Mouse (Mus musculus) C2C12 (cell line): ENCODE data around the gene Slc23a4.

Experiments
- CEBPB ChIP-seq: IDR thresholded peaks from one replicate; pipeline ENCODE4 v1.6.1; 2011; ENCODE audit warnings: low read depth, mild to moderate bottlenecking, control low read depth, moderate library complexity
- CTCF ChIP-seq: IDR thresholded peaks from one replicate; pipeline ENCODE4 v1.5.1; 2011; ENCODE audit not compliant: control insufficient read depth, insufficient read depth, insufficient read length
- MYOG ChIP-seq: IDR thresholded peaks from one replicate; pipeline ENCODE4 v1.6.1; 2011; ENCODE audit not compliant: control insufficient read depth, insufficient read length; ENCODE audit errors: extremely low read depth
- USF1 ChIP-seq: IDR thresholded peaks from one replicate; pipeline ENCODE4 v1.6.1; 2011; ENCODE audit warnings: low read depth, mild to moderate bottlenecking, control low read depth, moderate library complexity

- TF ChIP-seq CTCF = no peak
- TF ChIP-seq CEBPB = no peak
- TF ChIP-seq USF1 = no peak
- no peak for TF ChIP-seq MYOG
These were observed 45.8 kb downstream of the Slc23a4 start for GRCm38 (mm10) chr6:34942446-34942845.
